Mouse (Mus musculus) megakaryocyte, embryonic 14.5 days (primary cell): ENCODE measurements around the gene Haus8. TPM values are rescaled to one million over a fixed set of nuclear protein-coding genes. Genes with fewer than 3 reads are reported as not detected.
"Not testable (repeated sequence)": the region's sequence is repeated elsewhere in the genome, so short reads cannot be mapped to it uniquely, and the experiment has no call there.

Experiments used
- H3K27me3 ChIP-seq: replicated peaks from 2 replicates; pipeline ENCODE3; 2012; ENCODE audit warnings: inconsistent platforms
- H3K36me3 ChIP-seq: replicated peaks from 2 replicates; pipeline ENCODE3; 2012; ENCODE audit warnings: low read length, inconsistent platforms, mixed read lengths
- H3K4me1 ChIP-seq: 2 replicates; pipeline ENCODE4 v1.6.1; 2012; ENCODE audit warnings: inconsistent platforms
- H3K4me3 ChIP-seq: replicated peaks from 2 replicates; pipeline ENCODE3; 2012; ENCODE audit warnings: moderate library complexity, mild to moderate bottlenecking, inconsistent platforms
- H3K9me3 ChIP-seq: 2 replicates; pipeline ENCODE4 v1.6.1; 2012; ENCODE audit warnings: inconsistent platforms
- FLI1 ChIP-seq: IDR thresholded peaks from 2 replicates; pipeline ENCODE4 v1.6.1; 2012; ENCODE audit warnings: low read length, inconsistent platforms, mixed read lengths
- GATA1 ChIP-seq: IDR thresholded peaks from 3 replicates; pipeline ENCODE4 v1.6.1; 2012; ENCODE audit warnings: mixed read lengths, low read length, inconsistent platforms, borderline replicate concordance
- polyA plus RNA-seq: library from polyadenylated mRNA; stranded (reverse); fragments of >175 nt; gene quantifications from 2 replicates; pipeline ENCODE4 v1.2.3, GENCODE M21; 2012; ENCODE audit warnings: low replicate concordance; ENCODE audit not compliant: insufficient read depth

The Haus8 gene
- polyA plus RNA-seq = 9.3 and 14.0 TPM in 2 replicates

GRCm38 (mm10) chr8:71272286-71273150 is at the start of gene Haus8, which contains the start of gene Myo9b:
TSS of gene Haus8 (minus strand) at chr8:71272934.
TSS of gene Myo9b (plus strand) at chr8:71272714.
- Histone ChIP-seq H3K36me3 (peaks cover 54% of the 10 kb centered on the region), H3K27me3 (no peaks in the 10 kb centered on the region), H3K4me1 (peaks cover 67% of the 10 kb centered on the region), H3K9me3 (no peaks in the 10 kb centered on the region), H3K4me3 (peak within 1 kb of the TSS; percentile 99)
- TF ChIP-seq GATA1 (no peak), FLI1 (0 out of 2 replicates have a peak, but pooled peaks have one; percentile 22)

GRCm38 (mm10) chr8:71319760-71320159 is 47.0 kb upstream of the Haus8 start:
- H3K4me1 ChIP-seq = peaks cover 79% of the 10 kb centered on the region

GRCm38 (mm10) chr8:71318610-71319009 is 45.9 kb upstream of the Haus8 start:
- H3K9me3 ChIP-seq, H3K27me3 ChIP-seq, H3K4me3 ChIP-seq: not testable (repeated sequence)
- Histone ChIP-seq H3K36me3 (peaks cover 82% of the 10 kb centered on the region), H3K4me1 (peaks cover 82% of the 10 kb centered on the region)

More at GRCm38 (mm10) chr8:71319760-71320159, 47.0 kb upstream of the Haus8 start:
- H3K27me3 ChIP-seq, H3K9me3 ChIP-seq, H3K4me3 ChIP-seq: not testable (repeated sequence)
- H3K36me3 ChIP-seq = peaks cover 87% of the 10 kb centered on the region

- H3K9me3 ChIP-seq = no peaks in the 10 kb centered on the region
- peaks cover 65% of the 10 kb centered on the region for H3K36me3 ChIP-seq
- H3K4me3 ChIP-seq = peak overlapping the region; percentile 80
- H3K27me3 ChIP-seq = no peaks in the 10 kb centered on the region
- TF ChIP-seq FLI1 = no peak
- TF ChIP-seq GATA1 = no peak
- H3K4me1 ChIP-seq = peaks cover 91% of the 10 kb centered on the region
Measured at GRCm38 (mm10) chr8:71316486-71317031, 43.8 kb upstream of the Haus8 start.

- Histone ChIP-seq H3K4me1 (peaks cover 91% of the 10 kb centered on the region), H3K27me3 (no peaks in the 10 kb centered on the region), H3K36me3 (peaks cover 65% of the 10 kb centered on the region), H3K9me3 (no peaks in the 10 kb centered on the region), H3K4me3 (peak overlapping the region; percentile 8)
- TF ChIP-seq FLI1 = no peak
- no peak for TF ChIP-seq GATA1
Measured at GRCm38 (mm10) chr8:71315972-71316371, 43.2 kb upstream of the Haus8 start.

GRCm38 (mm10) chr8:71313951-71314350 is 41.2 kb upstream of the Haus8 start:
- no peaks in the 10 kb centered on the region for H3K9me3 ChIP-seq
- H3K36me3 ChIP-seq = peaks cover 70% of the 10 kb centered on the region
- no peaks in the 10 kb centered on the region for H3K27me3 ChIP-seq
- no peak for TF ChIP-seq FLI1
- no peak for TF ChIP-seq GATA1
- H3K4me3 ChIP-seq = peak overlapping the region; percentile 56
- peaks cover 95% of the 10 kb centered on the region for H3K4me1 ChIP-seq

GRCm38 (mm10) chr8:71312700-71313099 is 40.0 kb upstream of the Haus8 start:
- no peaks in the 10 kb centered on the region for H3K9me3 ChIP-seq
- peaks cover 68% of the 10 kb centered on the region for H3K36me3 ChIP-seq
- peak overlapping the region; percentile 51 for H3K4me3 ChIP-seq
- TF ChIP-seq GATA1 (no peak), FLI1 (no peak)
- no peaks in the 10 kb centered on the region for H3K27me3 ChIP-seq
- H3K4me1 ChIP-seq = peaks cover 99% of the 10 kb centered on the region

- Histone ChIP-seq H3K4me3 (no peak overlapping the region), H3K4me1 (peaks cover 91% of the 10 kb centered on the region), H3K36me3 (peaks cover 64% of the 10 kb centered on the region), H3K9me3 (no peaks in the 10 kb centered on the region), H3K27me3 (no peaks in the 10 kb centered on the region)
- TF ChIP-seq FLI1 (no peak), GATA1 (no peak)
Measured at GRCm38 (mm10) chr8:71310446-71310845, 37.7 kb upstream of the Haus8 start.

- TF ChIP-seq GATA1 (no peak), FLI1 (no peak)
- Histone ChIP-seq H3K36me3 (peaks cover 76% of the 10 kb centered on the region), H3K9me3 (no peaks in the 10 kb centered on the region), H3K27me3 (no peaks in the 10 kb centered on the region), H3K4me3 (peak overlapping the region; percentile 15), H3K4me1 (peaks cover 89% of the 10 kb centered on the region)
Measured at GRCm38 (mm10) chr8:71307913-71308312, 35.2 kb upstream of the Haus8 start.

- TF ChIP-seq GATA1 = no peak
- TF ChIP-seq FLI1 = no peak
- Histone ChIP-seq H3K36me3 (peaks cover 82% of the 10 kb centered on the region), H3K27me3 (no peaks in the 10 kb centered on the region), H3K4me3 (no peak overlapping the region), H3K4me1 (peaks cover 86% of the 10 kb centered on the region), H3K9me3 (peaks cover 3% of the 10 kb centered on the region)
Measured at GRCm38 (mm10) chr8:71307371-71307770, 34.6 kb upstream of the Haus8 start.
